Mouse (Mus musculus): ENCODE measurements around the gene Cers1.

DNA sequence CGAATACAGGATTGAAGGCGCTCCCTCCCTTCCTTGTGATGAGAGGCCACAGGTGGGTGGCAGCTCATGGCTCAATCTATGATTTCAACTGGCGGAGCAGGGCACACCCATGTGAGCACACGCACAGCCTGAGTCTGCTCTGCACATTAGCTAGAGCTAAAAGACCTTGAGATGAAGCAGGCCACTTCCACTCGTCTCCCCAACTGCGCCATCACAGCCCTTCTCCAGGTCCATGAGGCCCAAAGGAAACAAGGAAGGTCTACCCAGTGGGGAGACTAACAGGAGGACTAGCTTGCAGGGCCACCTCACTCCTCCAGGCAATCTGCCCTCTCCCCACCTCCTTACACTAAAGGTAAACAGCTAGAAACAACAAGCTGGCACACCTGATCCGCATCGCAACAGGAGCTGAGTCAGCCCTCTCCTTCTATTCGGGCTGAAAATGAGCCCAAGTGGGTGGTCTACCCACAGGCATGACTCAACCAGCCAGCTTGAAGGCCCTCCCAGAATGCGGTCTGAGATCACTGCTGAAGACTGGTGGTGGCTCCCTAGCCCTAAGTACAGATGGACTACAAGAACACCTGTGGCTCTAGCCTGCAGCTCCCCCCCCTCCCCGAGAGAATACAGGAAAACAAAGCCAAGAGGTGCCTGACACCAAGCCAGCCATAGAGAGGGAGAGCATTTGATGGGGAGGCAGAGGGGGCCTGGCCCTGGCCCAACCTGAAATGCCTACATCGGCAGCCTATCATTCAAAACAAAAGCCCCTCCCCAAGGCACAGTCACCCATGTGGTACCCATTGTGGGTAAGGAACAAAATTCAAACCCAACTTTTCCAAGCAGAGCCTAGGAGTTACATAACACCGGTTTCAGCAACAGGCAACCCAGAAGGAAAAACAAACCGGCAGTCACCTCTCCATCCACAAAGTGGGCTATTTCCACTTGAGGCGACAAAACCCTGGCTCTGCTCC lies 35.7 kb downstream of the Cers1 start:
- TF ChIP-seq POLR2A (IDR thresholded peaks at IDR 0.05; ENCODE audit: borderline replicate concordance, extremely low read depth, low read depth, low read length): no peak
- no peak for TF ChIP-seq CTCF (IDR thresholded peaks at IDR 0.05; ENCODE audit: insufficient read depth, low read length)
